Mouse (Mus musculus) neutrophil, adult 59 days (primary cell): ENCODE measurements around the gene Gm20388. TPM values are rescaled to one million over a fixed set of nuclear protein-coding genes. Genes with fewer than 3 reads are reported as not detected.

Experiments used
- total RNA-seq, 2 experiments: library from RNA; stranded (reverse); gene quantifications; 1 replicate in 1 of 2; 2 replicates in 1 of 2; pipeline ENCODE4 v1.2.4; 2023

The Gm20388 gene
- total RNA-seq, 2 experiments from 2014 or later = 8.0 to 10.5 TPM

DNA sequence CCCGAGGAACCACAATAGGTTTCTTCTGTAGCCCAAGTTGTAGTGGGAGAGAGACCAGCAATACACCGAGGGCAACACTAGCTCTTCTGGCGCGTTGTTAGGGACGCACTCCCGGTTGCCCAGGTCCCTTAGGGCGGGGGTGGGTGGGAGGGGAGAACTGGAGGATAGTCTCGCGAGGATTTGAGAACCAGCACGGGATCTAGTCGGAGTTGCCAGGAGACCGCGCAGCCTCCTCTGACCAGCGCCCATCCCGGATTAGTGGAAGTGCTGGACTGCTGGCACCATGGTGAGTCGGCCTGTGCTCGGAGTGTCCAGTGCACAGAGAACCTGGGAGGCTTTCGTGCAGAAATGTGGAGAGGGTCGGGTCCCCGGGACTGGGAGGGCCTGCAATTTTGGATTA lies 3608.0 kb downstream of the Gm20388 start, which contains the start of gene Gas8:
Gene Gas8 (plus strand): TSS at position 168 of the 400 bp plus-strand sequence.

DNA sequence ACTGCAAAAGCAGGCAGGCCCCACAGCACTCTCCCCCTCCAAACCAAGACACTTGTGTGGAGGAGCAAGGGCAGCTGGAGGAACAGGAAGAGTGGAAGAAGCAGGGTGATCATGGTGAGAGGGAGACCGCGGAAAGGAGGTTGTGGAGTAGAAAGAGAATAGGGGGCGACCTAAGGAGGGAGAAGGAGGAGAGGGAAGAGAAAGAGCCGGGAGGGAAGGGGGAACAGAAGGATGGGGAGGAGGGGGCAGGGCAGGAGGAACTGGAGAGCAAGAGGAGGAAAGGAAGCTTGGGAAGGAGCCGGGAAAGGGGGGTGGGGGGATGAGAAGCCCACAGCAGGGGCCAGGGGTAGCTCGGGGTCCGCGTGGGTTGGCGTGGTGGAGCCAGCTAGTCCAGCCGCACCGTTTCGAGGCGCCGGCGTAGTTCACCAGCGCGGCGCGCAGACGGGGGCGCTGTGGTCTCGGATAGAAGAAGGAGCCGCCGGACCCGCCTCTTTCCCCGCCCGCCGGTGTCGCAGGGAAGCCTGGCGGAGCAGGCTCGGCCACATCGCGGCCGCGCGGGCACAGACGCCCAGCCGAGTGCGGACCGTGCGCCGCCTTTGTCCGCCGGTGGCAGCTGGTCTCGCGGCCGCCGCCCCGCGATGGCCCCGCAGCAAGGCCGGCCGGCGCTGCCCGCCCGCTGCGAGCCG lies 3742.8 kb downstream of the Gm20388 start, which contains the start of gene Rhou:
Gene Rhou (plus strand): TSS at position 622 of the 686 bp plus-strand sequence.

GRCm38 (mm10) chr8:123805718-123806373 lies 3895.2 kb downstream of the Gm20388 start, which contains the start of gene Rab4a:
TSS of gene Rab4a (plus strand) at chr8:123805985.

DNA sequence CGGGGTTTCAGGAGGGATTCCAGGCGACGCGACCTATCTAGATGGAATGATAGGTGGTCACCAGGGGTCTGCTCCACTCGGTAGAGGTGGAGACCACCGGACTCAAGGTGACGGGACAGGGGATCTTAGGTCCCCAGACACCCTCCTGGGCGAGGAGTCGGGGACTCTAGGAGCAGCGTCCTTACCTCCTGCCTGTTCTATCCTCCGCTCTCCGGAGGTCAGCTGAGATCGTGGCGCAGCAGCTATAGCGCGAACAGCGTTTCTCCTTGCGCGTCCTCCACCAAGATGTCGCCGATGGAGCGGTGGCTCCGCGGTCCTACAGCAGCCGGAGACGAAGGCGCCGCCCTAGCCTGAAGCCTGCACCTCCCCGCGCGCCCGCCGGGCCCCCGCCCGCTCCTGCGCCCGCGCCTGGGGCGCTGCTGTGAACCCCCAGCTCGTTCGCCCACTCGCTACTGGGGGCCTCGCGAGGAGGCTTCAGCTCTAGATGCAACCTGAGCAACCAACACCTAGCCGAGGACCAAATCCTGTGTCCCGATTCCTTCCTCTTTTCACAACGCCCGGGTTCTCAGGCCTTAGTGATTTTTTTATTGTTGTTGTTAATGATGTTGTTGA lies 3949.1 kb downstream of the Gm20388 start, which contains the start of gene Ccsap:
Gene Ccsap (minus strand): TSS at position 562 of the 612 bp plus-strand sequence.

GRCm38 (mm10) chr8:123894502-123895097 lies 3984.0 kb downstream of the Gm20388 start, which contains the start of gene Acta1:
TSS of gene Acta1 (minus strand) at chr8:123894751.

GRCm38 (mm10) chr8:123948942-123949685 lies 4038.5 kb downstream of the Gm20388 start, which contains the start of gene Nup133:
TSS of gene Nup133 (minus strand) at chr8:123949265.

GRCm38 (mm10) chr8:123982826-123983400 lies 4072.3 kb downstream of the Gm20388 start, which contains the start of gene Abcb10:
TSS of gene Abcb10 (minus strand) at chr8:123983122.

GRCm38 (mm10) chr8:124021237-124022227 lies 4110.9 kb downstream of the Gm20388 start, which contains the start of the genes Taf5l and Urb2:
TSS of gene Taf5l (minus strand) at chr8:124021397.
TSS of gene Urb2 (plus strand) at chr8:124021508.

GRCm38 (mm10) chr8:124231176-124231484 lies 4320.5 kb downstream of the Gm20388 start, which contains the start of gene Galnt2:
TSS of gene Galnt2 (plus strand) at chr8:124231391.

Other genes with a start within 250 kb of the Gm20388 start
- gene Wfdc1, start 244.5 kb upstream of the Gm20388 start, total RNA-seq = not detected
- under 1 TPM; 0.20 to 0.26 TPM for gene Atp2c2, start 210.8 kb upstream of the Gm20388 start, total RNA-seq
- 1 to 10 TPM; 2.6 to 7.0 TPM for gene Tldc1, start 132.4 kb upstream of the Gm20388 start, total RNA-seq
- gene Cotl1, start 70.3 kb upstream of the Gm20388 start, total RNA-seq = 1,000 to 10,000 TPM in 1 of 2 experiments, 100 to 1,000 TPM in 1; 943 to 1,046 TPM
- gene Klhl36, start 48.6 kb upstream of the Gm20388 start, total RNA-seq = 10 to 100 TPM; 15.0 to 16.8 TPM
- 10 to 100 TPM; 25.6 to 27.3 TPM for gene Usp10, start 481 bp upstream of the Gm20388 start, total RNA-seq
- 100 to 1,000 TPM in 1 of 2 experiments, 10 to 100 TPM in 1; 83.4 to 107 TPM for gene Crispld2, start 81.6 kb downstream of the Gm20388 start, total RNA-seq
- gene Zdhhc7, start 190.6 kb downstream of the Gm20388 start, total RNA-seq = 10 to 100 TPM; 38.8 to 48.4 TPM
- 100 to 1,000 TPM; 216 to 244 TPM for gene 6430548M08Rik, start 203.3 kb downstream of the Gm20388 start, total RNA-seq